Mouse (Mus musculus): ENCODE measurements around the gene Kdm1a. TPM values are rescaled to one million over a fixed set of nuclear protein-coding genes. Genes with fewer than 3 reads are reported as not detected.

Gene Kdm1a
- 203 TPM in 2 replicates for polyA plus RNA-seq (2012; rRNA removed)

DNA sequence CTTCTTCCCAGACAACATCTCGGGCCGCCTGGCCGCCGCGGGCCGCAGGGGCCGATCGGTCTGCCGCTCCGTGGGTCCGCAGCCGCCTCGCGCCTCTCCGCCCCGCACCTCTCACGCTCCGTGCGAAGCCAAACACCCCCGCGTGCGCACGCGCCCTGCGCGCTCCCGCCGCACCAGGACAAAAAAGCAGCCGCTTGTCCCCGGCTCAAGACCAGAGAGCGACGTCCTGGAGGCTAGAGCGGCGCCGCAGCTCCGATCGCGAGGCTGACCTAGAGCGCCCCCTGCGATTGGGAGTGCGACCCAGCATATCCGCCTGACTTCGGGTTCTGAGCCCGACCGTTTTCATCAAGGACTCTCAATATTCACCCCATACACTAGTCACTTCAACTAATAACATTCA, at the start of gene Kdm1a:
Kdm1a (minus strand) TSS at position 156 of the 400 bp plus-strand sequence.
- DNase-seq (ENCODE audit: low read depth): peak; percentile 99
- TF ChIP-seq POLR2A (IDR thresholded peaks at IDR 0.05; ENCODE audit: borderline replicate concordance, extremely low read depth, insufficient read depth, insufficient read length, poor library complexity, severe bottlenecking) (peak; percentile 98), CTCF (IDR thresholded peaks at IDR 0.05; ENCODE audit: borderline replicate concordance, extremely low read depth, insufficient read depth, insufficient read length) (peak; percentile 96)

DNA sequence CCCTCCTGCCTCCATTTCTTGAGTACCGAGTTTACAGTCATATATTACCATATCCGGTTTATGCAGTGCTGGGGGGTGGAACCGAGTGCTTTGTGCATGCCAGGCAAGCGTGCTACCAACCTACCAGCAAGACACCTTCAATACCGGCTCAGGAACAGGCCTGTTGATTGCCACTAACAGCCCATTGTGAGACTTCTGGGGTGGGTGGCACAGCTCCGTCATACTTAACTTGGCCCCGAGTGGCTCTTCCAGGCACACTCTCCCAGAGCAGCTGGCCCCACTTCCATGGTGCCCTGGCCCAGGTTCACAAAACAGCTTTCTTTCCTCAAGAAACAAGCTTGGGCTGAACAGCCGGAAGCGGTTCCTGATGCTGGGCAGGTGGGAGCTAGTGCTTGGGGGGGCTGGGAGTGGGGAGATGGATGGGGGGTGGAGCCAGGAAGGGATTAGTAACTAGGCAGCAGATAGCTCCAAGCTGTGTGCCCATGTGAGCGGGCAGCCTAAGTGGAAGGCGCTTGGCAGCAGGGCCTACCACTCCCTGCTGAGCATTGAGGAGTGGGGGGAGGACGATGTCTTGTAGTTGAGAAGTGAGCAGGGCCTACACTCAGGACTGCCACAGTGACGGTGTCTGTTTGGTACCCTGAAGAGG, 49.5 kb upstream of the Kdm1a start:
- DNase-seq (ENCODE audit: low read depth): peak; percentile 92
- TF ChIP-seq CTCF (IDR thresholded peaks at IDR 0.05; ENCODE audit: borderline replicate concordance, extremely low read depth, insufficient read depth, insufficient read length) (no peak), POLR2A (IDR thresholded peaks at IDR 0.05; ENCODE audit: borderline replicate concordance, extremely low read depth, insufficient read depth, insufficient read length, poor library complexity, severe bottlenecking) (no peak)

DNA sequence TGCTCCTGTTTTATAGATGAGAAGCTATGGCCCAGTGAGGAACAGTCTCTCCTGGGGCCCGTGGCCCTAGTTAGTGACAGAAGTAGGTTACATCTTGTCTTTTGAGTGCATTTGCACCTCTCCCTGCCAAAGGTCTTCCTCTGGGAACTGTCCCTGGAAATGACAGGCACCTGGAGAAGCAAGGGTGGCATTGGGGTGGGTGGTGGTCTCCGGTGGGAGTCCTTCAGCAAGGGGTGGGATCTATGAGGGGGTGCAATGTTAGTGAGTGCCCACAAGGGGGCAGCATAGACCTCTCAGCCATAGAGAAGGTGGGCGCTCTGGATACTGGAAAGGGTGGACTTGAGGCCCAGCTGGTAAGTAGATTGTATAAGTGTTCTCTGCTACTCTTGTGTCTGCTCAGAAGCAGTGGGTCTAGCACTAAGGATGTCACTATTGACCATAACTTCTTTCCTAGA, 48.9 kb upstream of the Kdm1a start:
- DNase-seq (ENCODE audit: low read depth): peak; percentile 86
- TF ChIP-seq POLR2A (IDR thresholded peaks at IDR 0.05; ENCODE audit: borderline replicate concordance, extremely low read depth, insufficient read depth, insufficient read length, poor library complexity, severe bottlenecking): no peak
- TF ChIP-seq CTCF (IDR thresholded peaks at IDR 0.05; ENCODE audit: borderline replicate concordance, extremely low read depth, insufficient read depth, insufficient read length): peak; percentile 94

DNA sequence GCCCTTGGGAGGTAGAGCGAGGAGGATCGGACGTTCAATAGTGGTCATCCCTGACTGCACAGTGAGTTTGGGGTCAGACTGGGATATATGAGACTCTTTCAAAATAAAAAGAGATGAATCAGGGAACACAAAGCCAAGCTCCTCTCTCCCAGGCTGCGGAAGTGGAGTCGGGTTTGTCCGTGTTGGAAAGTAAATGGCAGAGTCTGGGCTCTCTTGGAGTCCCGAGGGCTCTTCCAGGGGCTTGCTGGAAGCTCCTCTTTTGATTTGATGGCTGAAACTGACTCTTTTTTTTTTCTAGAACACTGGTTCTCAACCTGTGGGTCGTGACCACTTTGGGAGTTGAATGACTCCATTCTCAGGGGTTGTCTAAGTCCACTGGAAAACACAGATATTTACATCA, 47.7 kb upstream of the Kdm1a start:
- DNase-seq (ENCODE audit: low read depth): no peak
- TF ChIP-seq CTCF (IDR thresholded peaks at IDR 0.05; ENCODE audit: borderline replicate concordance, extremely low read depth, insufficient read depth, insufficient read length): no peak
- TF ChIP-seq POLR2A (IDR thresholded peaks at IDR 0.05; ENCODE audit: borderline replicate concordance, extremely low read depth, insufficient read depth, insufficient read length, poor library complexity, severe bottlenecking): no peak

DNA sequence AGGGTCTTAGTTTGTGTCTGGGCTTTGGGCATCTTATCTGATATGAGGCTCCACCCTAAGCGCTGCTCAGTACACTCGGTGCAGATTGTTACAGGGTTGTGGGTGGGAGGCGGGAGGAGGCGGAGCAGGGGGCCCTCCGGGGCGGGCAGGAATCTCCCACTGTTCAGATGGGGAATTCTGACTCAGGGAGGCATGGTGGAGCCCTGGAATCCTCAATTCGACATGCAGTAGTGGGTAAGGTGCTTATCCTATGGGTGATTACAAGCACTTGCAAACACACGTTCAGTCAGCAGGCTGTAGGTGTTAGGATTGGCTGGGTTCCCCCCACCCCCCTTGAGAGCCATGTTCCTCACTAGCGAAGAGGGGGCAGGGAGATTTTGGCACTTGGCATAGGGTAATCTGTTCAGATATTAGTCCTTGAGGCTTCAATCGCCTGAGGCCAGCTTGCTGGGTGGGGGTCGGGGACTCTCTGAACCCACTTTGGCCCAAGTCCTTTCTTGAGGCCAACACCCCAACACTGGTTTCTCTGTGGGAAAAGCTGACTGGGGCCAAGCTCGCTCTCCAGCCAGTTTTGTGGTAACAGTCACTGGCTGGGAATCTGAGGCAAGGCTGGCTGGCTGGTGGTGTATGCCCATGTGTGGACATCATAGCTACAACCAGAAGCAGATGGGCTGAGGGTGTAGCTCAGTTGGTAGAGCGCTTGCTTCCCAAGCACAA, 47.1 kb upstream of the Kdm1a start:
- TF ChIP-seq POLR2A (IDR thresholded peaks at IDR 0.05; ENCODE audit: borderline replicate concordance, extremely low read depth, insufficient read depth, insufficient read length, poor library complexity, severe bottlenecking): no peak
- no peak for TF ChIP-seq CTCF (IDR thresholded peaks at IDR 0.05; ENCODE audit: borderline replicate concordance, extremely low read depth, insufficient read depth, insufficient read length)
- peak; percentile 14 for DNase-seq (ENCODE audit: low read depth)

DNA sequence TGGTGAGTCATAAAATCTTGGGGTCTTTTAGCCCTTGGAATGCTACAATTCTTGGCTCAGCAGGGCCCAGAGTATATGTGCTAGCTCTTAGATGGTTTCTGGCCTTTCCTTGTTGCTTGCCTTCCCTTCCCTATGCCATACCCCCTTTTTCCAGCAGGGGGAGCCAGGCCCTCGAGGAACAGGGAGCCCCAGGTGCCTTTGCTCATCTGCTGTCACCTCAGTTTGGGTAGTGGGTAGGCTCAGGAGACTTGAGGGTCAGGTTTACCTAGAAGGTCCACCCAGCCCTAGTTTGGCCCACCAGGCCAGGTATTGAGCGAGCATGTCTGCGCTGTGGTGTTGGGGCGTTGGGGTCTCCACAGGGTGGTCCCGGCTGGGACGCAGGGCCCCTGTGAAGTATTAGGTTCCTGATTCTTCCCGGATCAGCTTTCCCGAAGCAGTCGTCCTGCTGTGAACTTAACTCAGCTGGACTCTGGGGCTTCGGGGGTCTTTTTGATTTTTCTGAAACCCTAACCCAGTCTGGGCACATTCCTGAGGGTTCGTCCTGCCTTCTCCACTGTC, 46.5 kb upstream of the Kdm1a start:
- DNase-seq (ENCODE audit: low read depth): peak; percentile 80
- TF ChIP-seq CTCF (IDR thresholded peaks at IDR 0.05; ENCODE audit: borderline replicate concordance, extremely low read depth, insufficient read depth, insufficient read length): peak; percentile 94
- TF ChIP-seq POLR2A (IDR thresholded peaks at IDR 0.05; ENCODE audit: borderline replicate concordance, extremely low read depth, insufficient read depth, insufficient read length, poor library complexity, severe bottlenecking): no peak

DNA sequence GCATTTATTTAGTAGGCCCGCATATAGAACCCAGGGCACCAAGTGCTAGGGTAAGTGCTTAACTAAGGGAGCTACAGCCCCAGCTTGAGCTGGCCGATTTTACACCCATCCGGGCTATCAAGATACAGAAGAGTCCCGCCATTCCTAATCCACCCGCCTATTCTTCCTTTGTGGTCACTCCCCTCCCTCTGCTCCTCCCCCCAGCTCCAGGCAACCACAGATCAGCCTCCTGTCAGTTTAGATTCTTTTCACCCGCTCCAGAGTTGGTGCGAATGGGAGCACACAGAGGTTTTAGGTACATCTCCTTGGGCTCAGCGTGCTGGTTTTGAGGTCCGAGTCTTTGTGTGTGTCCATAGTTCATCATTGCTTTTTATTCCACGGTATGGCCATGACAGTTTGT, 36.4 kb upstream of the Kdm1a start:
- no peak for TF ChIP-seq POLR2A (IDR thresholded peaks at IDR 0.05; ENCODE audit: borderline replicate concordance, extremely low read depth, insufficient read depth, insufficient read length, poor library complexity, severe bottlenecking)
- TF ChIP-seq CTCF (IDR thresholded peaks at IDR 0.05; ENCODE audit: borderline replicate concordance, extremely low read depth, insufficient read depth, insufficient read length): no peak
- peak; percentile 76 for DNase-seq (ENCODE audit: low read depth)

DNA sequence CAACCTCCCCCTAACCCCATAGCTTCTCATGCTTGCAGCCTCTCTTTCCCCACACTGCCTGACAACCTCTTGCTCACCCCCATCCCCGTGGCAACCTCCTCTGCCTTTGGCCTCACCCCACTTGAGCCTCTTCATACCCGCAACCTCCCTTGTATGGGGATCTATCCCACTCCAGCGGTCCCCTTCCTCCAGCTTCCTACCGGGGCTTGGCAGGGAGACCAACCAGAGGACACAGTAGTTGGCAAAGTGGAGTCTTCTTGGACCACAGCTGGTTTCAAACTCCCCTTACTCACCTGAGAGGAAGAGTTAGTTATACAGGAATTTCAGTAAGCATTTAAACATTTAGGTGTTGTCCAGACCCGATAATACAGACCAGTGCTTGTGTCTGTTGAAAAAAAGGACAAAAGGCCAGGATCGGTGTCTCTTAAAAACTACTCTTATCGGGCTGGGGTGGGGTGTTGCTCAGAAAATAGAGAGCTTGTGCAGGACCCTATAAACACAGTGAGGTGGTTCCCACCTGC, 35.8 kb upstream of the Kdm1a start:
- peak; percentile 13 for DNase-seq (ENCODE audit: low read depth)
- TF ChIP-seq CTCF (IDR thresholded peaks at IDR 0.05; ENCODE audit: borderline replicate concordance, extremely low read depth, insufficient read depth, insufficient read length) (no peak), POLR2A (IDR thresholded peaks at IDR 0.05; ENCODE audit: borderline replicate concordance, extremely low read depth, insufficient read depth, insufficient read length, poor library complexity, severe bottlenecking) (no peak)

DNA sequence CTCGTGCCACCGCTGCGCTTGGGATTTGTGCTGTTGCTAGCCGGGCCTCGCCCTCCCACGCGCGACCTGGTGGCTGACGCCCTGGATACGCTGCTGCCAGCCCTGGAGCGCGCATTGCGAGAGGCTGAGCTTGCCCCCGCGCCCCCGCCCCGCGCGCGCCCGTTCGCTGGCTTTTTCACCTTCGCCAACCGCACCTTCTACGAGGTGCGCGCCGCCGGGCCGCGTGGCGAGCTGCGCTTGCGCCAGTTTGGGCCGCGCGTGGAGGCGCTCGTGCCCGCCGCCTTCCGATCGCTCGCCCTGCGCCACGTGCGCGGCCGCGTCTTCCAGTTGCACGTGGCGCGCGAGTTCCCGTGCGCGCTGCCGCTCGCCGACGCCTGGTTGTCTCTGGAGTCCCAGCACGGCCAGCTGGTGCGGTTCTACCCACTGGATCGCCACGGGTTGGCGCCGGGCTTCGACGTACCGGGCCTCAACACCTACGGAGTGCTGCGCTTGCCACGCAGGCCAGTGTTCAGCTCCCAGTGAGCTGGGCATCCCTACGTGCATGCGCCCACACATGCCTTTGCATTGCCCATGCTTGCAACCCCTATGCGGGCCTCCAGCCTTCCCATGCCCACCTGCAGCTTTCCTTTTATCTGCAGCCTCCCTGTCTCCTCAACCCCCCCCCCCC, 35.2 kb upstream of the Kdm1a start:
- 0 out of 2 replicates have a peak, but pooled peaks have one; percentile 12 for TF ChIP-seq POLR2A (IDR thresholded peaks at IDR 0.05; ENCODE audit: borderline replicate concordance, extremely low read depth, insufficient read depth, insufficient read length, poor library complexity, severe bottlenecking)
- TF ChIP-seq CTCF (IDR thresholded peaks at IDR 0.05; ENCODE audit: borderline replicate concordance, extremely low read depth, insufficient read depth, insufficient read length): no peak
- peak; percentile 94 for DNase-seq (ENCODE audit: low read depth)

DNA sequence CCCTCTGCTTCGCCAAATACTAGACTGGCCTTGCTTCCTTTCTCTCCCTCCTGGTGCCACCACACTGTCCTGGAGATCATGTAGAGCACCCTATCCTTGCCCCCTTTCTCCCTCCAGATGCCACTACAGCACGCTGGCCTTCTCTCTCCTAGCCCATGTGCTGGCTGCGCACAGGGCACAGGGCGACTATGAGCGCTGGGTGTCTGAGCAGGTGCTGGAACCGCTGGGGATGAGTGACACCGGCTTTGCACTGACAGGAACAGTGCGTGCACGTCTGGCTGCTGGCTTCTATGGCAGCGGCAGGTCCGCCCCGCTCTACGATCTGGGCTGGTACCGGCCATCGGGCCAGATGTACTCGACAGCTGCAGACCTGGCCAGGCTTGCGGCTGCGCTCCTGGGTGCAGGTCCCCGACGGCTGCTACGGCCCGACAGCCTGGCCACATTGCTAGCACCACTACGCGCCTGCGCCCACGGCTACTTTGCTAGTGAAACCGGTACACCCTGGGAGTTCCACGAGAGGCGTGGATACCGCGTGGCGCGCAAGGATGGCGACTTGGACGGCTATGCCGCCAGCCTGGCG, 34.5 kb upstream of the Kdm1a start:
- no peak for TF ChIP-seq POLR2A (IDR thresholded peaks at IDR 0.05; ENCODE audit: borderline replicate concordance, extremely low read depth, insufficient read depth, insufficient read length, poor library complexity, severe bottlenecking)
- no peak for TF ChIP-seq CTCF (IDR thresholded peaks at IDR 0.05; ENCODE audit: borderline replicate concordance, extremely low read depth, insufficient read depth, insufficient read length)

More for the DNA sequence above, 34.5 kb upstream of the Kdm1a start:
- DNase-seq (ENCODE audit: low read depth): no peak
